Mouse (Mus musculus): ENCODE measurements around the gene Fam184a.

Gene Fam184a

GRCm38 (mm10) chr10:53608274-53608673 lies 142.6 kb downstream of the Fam184a start:
- in situ Hi-C loops (cut with MboI; ENCODE audit: low sequenced_read_pairs), result no loop called here

DNA sequence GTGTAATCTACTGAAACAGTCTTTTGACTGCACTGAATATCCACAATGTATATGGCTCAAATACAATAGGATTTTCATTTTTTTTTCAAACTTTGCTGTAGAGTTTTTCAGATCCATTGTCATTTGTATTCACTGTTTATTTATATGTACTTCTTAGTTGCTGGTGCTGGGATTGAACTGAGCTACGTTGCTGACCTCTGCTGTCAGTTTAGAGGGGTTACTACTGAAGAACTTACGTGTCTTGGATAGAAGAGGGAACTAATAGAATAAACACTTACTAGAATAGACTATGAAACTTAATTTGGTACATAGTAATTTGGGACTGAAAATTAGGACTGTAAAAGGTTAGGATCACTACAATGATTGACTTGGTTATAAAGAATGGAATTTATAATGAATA lies 145.6 kb downstream of the Fam184a start:
- in situ Hi-C loops (cut with MboI; ENCODE audit: low sequenced_read_pairs), result no loop called here

GRCm38 (mm10) chr10:53598821-53599220 lies 152.1 kb downstream of the Fam184a start:
- in situ Hi-C loops (cut with MboI; ENCODE audit: low sequenced_read_pairs), result no loop called here

DNA sequence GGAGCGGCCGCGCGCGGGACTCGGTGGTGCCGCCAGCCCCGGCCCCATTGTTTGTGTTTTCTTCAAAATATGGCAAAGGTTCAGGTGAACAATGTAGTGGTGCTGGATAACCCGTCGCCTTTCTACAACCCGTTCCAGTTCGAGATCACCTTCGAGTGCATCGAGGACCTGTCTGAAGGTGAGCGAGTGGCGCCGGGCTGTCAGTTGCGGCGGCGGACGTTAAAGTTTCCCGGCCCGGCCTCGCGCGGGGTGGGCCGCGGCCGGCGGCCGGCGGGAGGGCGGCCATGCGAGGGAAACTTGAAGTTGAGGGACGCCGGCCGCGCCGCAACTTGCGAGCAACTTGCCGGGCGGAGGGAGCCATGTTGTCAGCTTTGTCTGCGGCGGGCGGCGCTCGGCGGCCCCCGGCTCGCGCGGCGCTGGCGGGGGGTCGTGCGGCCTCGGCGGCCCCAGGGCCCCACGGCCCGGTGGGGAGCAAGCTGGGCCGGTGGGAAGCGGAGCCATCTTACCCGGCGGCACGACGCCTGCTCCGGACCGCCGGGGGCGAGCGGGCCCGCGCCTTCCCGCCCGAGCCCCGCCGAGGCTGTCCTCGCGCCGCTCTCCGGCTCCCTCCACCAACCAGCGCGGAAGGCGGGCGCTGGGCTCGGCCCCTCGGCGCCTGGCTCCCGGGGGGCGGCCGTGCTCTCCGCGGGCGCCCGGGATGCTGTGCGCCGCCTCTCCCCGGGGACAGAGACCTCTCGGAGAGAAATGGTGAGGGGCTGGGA lies 153.6 kb downstream of the Fam184a start:
- in situ Hi-C loops (cut with MboI; ENCODE audit: low sequenced_read_pairs), result no loop called here

DNA sequence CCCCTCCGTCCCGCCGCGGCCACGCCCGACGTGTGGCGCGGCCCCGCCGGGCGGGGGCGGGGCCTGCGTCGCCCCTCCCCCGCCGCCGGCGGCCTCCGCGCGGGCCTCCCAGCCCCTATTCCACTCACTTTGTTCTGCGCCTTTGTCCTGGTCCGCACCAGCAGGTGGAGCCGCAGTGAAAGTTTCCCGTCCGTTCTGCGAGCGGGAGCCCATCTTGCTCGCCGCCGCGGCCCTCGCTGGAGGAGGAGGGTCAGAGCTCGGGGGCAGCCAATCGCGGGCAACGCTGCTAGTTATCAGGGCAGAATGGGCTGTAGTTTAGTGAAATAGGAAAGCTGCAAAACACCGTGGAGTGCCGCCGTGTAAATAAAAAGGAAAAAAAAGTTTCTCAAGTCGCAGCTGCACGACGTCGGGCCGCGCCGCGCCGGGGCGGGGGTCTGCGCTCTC lies 154.2 kb downstream of the Fam184a start, which contains the start of gene Asf1a:
Gene Asf1a, plus strand, starts transcription at position 81 of the 444 bp plus-strand sequence.
- in situ Hi-C loops (cut with MboI; ENCODE audit: low sequenced_read_pairs), result no loop called here

DNA sequence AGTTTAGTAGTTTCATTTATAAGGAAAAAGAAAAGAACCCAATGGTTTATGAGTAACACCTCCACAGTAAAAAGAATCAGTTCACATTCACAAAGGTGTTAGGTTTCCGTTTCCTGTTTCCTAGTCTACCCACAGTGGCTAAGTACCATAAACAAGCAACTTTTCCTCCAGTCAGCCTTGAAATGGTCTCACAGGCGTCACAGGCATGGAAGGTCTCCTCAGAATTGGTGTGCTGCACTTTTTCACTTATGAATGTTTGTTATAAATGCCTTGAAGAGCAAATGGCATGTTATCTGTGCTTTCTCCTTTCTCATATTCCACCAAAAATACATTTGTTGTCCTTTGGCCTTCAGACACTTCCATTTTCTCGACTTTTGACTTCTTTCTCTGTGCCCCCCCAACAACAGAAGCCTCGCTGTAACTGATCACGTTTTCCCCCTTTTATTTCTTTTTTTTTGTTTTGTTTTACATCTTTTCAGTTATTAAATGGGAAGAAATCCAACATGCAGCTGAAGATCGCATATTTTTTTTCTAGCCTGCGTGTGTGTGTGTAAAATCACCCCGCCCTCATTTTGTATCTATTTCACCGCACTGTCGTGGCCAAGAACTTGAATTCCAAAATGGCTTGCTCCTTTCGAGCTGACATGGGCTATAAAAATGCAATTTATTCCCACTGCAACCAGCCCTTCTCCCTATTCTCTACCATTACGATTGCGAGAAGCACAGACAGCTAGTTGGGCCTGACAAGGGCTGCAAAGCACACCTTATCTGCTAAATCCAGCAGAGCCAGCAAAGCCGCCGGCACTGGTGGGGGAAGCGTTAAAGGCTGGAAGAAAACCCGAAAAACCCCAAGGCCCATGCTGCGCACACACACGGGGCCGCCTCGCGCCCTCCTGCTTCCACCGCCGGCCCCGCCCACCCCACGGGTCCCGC lies 154.9 kb downstream of the Fam184a start:
- in situ Hi-C loops (cut with MboI; ENCODE audit: low sequenced_read_pairs), result no loop called here

DNA sequence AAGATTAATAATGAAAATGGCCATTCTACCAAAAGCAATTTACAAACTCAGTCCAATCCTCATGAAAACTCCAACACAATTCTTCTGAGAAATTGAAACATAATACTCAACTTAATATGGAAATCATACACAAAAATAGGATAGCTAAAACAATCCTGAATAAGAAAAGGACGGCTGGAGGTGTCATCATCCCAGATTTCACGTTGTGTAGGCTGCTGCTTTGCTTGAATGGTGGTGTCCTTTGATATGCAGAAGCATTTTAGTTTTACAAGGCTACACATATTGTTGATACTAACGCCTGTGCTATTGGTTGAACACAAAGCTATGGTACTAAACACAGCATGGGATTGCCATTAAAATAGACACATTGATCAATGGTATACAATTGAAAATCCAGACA lies 165.1 kb downstream of the Fam184a start:
- in situ Hi-C loops (cut with MboI; ENCODE audit: low sequenced_read_pairs), result no loop called here

Measured in CH12F3 (cell line).